Mouse (Mus musculus) MEL (cell line): Measurements from ENCODE around the gene Nav1. TPM values are rescaled to one million over a fixed set of nuclear protein-coding genes. Genes with fewer than 3 reads are reported as not detected.

Source experiments
- DNase-seq: peaks from one replicate; pipeline ENCODE4 v3.0.0; 2011; ENCODE audit warnings: low read depth, low spot score
- H3K27ac ChIP-seq: 2 replicates; pipeline ENCODE4 v1.5.1; 2012; ENCODE audit warnings: low read depth, mild to moderate bottlenecking, control low read depth, low read length, moderate library complexity; ENCODE audit not compliant: control insufficient read depth
- H3K27me3 ChIP-seq, 2 experiments: fragments of 150-350 bp in 1 of 2; sonication (generic) in 1 of 2; 2 replicates each; pipeline ENCODE4 v1.6.1; 2012; ENCODE audit warnings: low read length in 2 of 2, mild to moderate bottlenecking in 2 of 2, improper control_type of control experiment in 1 of 2, moderate library complexity in 1 of 2; ENCODE audit not compliant: insufficient read depth in 2 of 2, control insufficient read depth in 1 of 2
- H3K36me3 ChIP-seq, 2 experiments: 2 replicates each; pipeline ENCODE4 v1.6.1; 2012 to 2014; ENCODE audit warnings: low read length in 2 of 2, improper control_type of control experiment in 1 of 2, inconsistent platforms in 1 of 2, mild to moderate bottlenecking in 1 of 2; ENCODE audit not compliant: insufficient read depth in 2 of 2, control insufficient read depth in 1 of 2
- H3K4me1 ChIP-seq, 2 experiments: fragments of 150-350 bp in 1 of 2; sonication (generic) in 1 of 2; 2 replicates each; pipeline ENCODE4 v1.6.1; 2012; ENCODE audit warnings: low read length in 2 of 2, improper control_type of control experiment in 1 of 2, mild to moderate bottlenecking in 1 of 2; ENCODE audit not compliant: insufficient read depth in 2 of 2, control insufficient read depth in 1 of 2
- H3K4me3 ChIP-seq, 2 experiments: fragments of 150-350 bp in 1 of 2; sonication (generic) in 1 of 2; 2 replicates each; pipeline ENCODE4 v1.5.1; 2012; ENCODE audit warnings: low read depth in 2 of 2, low read length in 2 of 2, mild to moderate bottlenecking in 2 of 2, moderate library complexity in 2 of 2, control low read depth in 1 of 2, improper control_type of control experiment in 1 of 2; ENCODE audit not compliant: control insufficient read depth in 1 of 2, insufficient read depth in 1 of 2
- H3K79me2 ChIP-seq: 2 replicates; pipeline ENCODE4 v1.6.1; 2012; ENCODE audit warnings: mild to moderate bottlenecking, low read length, moderate library complexity; ENCODE audit not compliant: control insufficient read depth, poor library complexity, insufficient read depth
- H3K9ac ChIP-seq: 2 replicates; pipeline ENCODE4 v1.6.1; 2012; ENCODE audit warnings: low read depth, mild to moderate bottlenecking, control low read depth, low read length, moderate library complexity; ENCODE audit not compliant: control insufficient read depth, poor library complexity, severe bottlenecking
- H3K9me3 ChIP-seq: fragments of 150-350 bp; sonication (generic); replicated peaks from 2 replicates; pipeline ENCODE4 v1.6.1; 2012; ENCODE audit warnings: mild to moderate bottlenecking, low read length, improper control_type of control experiment, moderate library complexity; ENCODE audit not compliant: insufficient read depth
- BHLHE40 ChIP-seq: IDR thresholded peaks from 2 replicates; pipeline ENCODE4 v1.6.1; 2012; ENCODE audit warnings: low read depth, mild to moderate bottlenecking, inconsistent platforms, low read length, improper control_type of control experiment, borderline replicate concordance
- CHD1 ChIP-seq: IDR thresholded peaks from 2 replicates; pipeline ENCODE4 v1.6.1; 2012; ENCODE audit warnings: low read depth, mild to moderate bottlenecking, inconsistent platforms, low read length, improper control_type of control experiment
- CHD2 ChIP-seq: IDR thresholded peaks from 2 replicates; pipeline ENCODE4 v1.6.1; 2011; ENCODE audit warnings: low read length, improper control_type of control experiment
- CTCF ChIP-seq, 3 experiments: IDR thresholded peaks in 2 of 3; conservative IDR thresholded peaks in 1 of 3; 2 replicates each; pipeline ENCODE4 v1.5.1; 2011 to 2012; ENCODE audit warnings: low read length in 3 of 3, low read depth in 2 of 3, mild to moderate bottlenecking in 2 of 3, improper control_type of control experiment in 1 of 3, inconsistent platforms in 1 of 3, mixed read lengths in 1 of 3, moderate library complexity in 1 of 3; ENCODE audit not compliant: control insufficient read depth in 1 of 3, insufficient read depth in 1 of 3, poor library complexity in 1 of 3, severe bottlenecking in 1 of 3
- ELF1 ChIP-seq: IDR thresholded peaks from 2 replicates; pipeline ENCODE4 v1.6.1; 2014; ENCODE audit warnings: low read depth, mild to moderate bottlenecking, inconsistent platforms, low read length, improper control_type of control experiment, moderate library complexity
- EP300 ChIP-seq, 2 experiments: IDR thresholded peaks; 2 replicates each; pipeline ENCODE4 v1.6.1; 2011; ENCODE audit warnings: improper control_type of control experiment in 2 of 2, low read length in 2 of 2, low read depth in 1 of 2, mild to moderate bottlenecking in 1 of 2
- ETS1 ChIP-seq: IDR thresholded peaks from 2 replicates; pipeline ENCODE4 v1.6.1; 2012; ENCODE audit warnings: low read depth, mild to moderate bottlenecking, inconsistent platforms, low read length, improper control_type of control experiment, moderate library complexity
- GATA1 ChIP-seq: IDR thresholded peaks from 2 replicates; pipeline ENCODE4 v1.6.1; 2011; ENCODE audit warnings: low read depth, low read length, improper control_type of control experiment
- HCFC1 ChIP-seq: IDR thresholded peaks from 2 replicates; pipeline ENCODE4 v1.6.1; 2012; ENCODE audit warnings: low read depth, mild to moderate bottlenecking, inconsistent platforms, low read length, improper control_type of control experiment, moderate library complexity
- JUND ChIP-seq: IDR thresholded peaks from 2 replicates; pipeline ENCODE4 v1.6.1; 2011; ENCODE audit warnings: low read depth, mild to moderate bottlenecking, improper control_type of control experiment, low read length
- MAFK ChIP-seq: IDR thresholded peaks from 2 replicates; pipeline ENCODE4 v1.6.1; 2011; ENCODE audit warnings: low read depth, mild to moderate bottlenecking, low read length, improper control_type of control experiment, borderline replicate concordance
- MAZ ChIP-seq: IDR thresholded peaks from 2 replicates; pipeline ENCODE4 v1.6.1; 2012; ENCODE audit warnings: low read depth, mild to moderate bottlenecking, inconsistent platforms, low read length, improper control_type of control experiment
- MEF2A ChIP-seq: IDR thresholded peaks from 2 replicates; pipeline ENCODE4 v1.6.1; 2014; ENCODE audit warnings: low read depth, mild to moderate bottlenecking, inconsistent platforms, low read length, improper control_type of control experiment; ENCODE audit not compliant: poor library complexity, insufficient replicate concordance, severe bottlenecking; ENCODE audit errors: extremely low read depth
- MYB ChIP-seq: IDR thresholded peaks from 2 replicates; pipeline ENCODE4 v1.6.1; 2011; ENCODE audit warnings: mild to moderate bottlenecking, low read depth, low read length, improper control_type of control experiment
- POLR2AphosphoS5 ChIP-seq: IDR thresholded peaks from 2 replicates; pipeline ENCODE4 v1.6.1; 2012; ENCODE audit warnings: low read depth, borderline replicate concordance, mild to moderate bottlenecking, inconsistent platforms, low read length, moderate library complexity, mixed read lengths
- SIN3A ChIP-seq: IDR thresholded peaks from 2 replicates; pipeline ENCODE4 v1.6.1; 2012; ENCODE audit warnings: low read length, improper control_type of control experiment, inconsistent platforms
- TCF12 ChIP-seq: IDR thresholded peaks from 2 replicates; pipeline ENCODE4 v1.6.1; 2014; ENCODE audit warnings: low read depth, mild to moderate bottlenecking, inconsistent platforms, low read length, improper control_type of control experiment, moderate library complexity
- polyA plus RNA-seq, 2 experiments: library from polyadenylated mRNA; stranded (reverse) in 1 of 2; unstranded in 1 of 2; fragments of >175 nt in 1 of 2; fragments of >200 nt in 1 of 2; gene quantifications; 2 replicates each; pipeline versions ENCODE4 v1.2.1 to v1.2.4; 2012; ENCODE audit warnings: low replicate concordance in 2 of 2, low read depth in 1 of 2; ENCODE audit not compliant: insufficient read length in 2 of 2, insufficient read depth in 1 of 2, missing spikeins in 1 of 2
- total RNA-seq: library from RNA; depleted of rRNA; stranded (reverse); fragments of 300-350 nt; gene quantifications from 2 replicates; pipeline ENCODE4 v1.2.3, GENCODE M21; 2012

Gene Nav1
- total and polyA plus RNA-seq, 3 experiments: 0.89 to 9.6 TPM; not detected in 1

DNA sequence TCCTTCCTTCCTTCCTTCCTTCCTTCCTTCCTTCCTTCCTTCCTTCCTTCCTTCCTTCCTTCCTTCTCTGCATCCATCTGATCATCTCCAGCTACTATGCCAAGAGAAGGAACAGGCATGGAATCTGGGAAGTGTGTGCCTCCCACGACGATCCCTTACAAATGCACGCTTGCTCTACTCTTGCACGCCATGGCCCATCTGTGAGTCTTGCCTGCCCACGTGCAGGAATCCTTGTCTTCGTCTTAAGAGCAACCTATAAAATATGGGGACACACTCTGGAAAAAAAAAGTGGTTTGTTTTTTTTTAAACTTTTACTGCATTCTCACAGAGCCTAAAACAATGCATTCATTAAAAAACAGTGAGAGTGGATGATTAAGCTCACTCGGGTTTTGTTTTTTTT, 40.5 kb downstream of the Nav1 start:
- Histone ChIP-seq H3K27me3 (no peaks in the 10 kb centered on the region), H3K79me2 (no peaks in the 10 kb centered on the region), H3K36me3 (no peaks in the 10 kb centered on the region), H3K4me1 (no peaks in the 10 kb centered on the region), H3K4me3 (no peak overlapping the region), H3K27ac (no peak overlapping the region), H3K9ac (no peak overlapping the region), H3K9me3 (no peaks in the 10 kb centered on the region)
- DNase-seq: no peak
- TF ChIP-seq GATA1 (no peak), HCFC1 (no peak), SIN3A (no peak), POLR2AphosphoS5 (no peak)

DNA sequence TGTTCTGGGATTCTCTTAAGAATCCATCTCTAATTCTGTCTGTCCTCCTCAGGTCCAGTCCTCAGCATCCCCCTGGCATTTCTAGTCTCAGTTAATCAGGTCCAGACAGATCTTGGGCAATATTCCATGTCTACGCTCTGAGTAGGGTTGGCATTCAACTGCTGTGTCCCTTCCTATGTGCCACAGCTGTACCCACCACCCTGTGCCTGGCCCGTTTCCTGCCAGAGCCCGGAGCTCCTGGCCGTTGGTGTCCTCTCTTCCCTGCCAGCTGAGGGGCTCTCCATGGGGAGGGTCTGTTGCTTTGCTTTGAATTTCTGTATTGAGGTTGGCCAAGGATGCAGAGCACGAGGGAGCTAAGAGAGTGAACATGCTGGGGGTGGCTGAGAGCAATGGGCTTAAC, 41.3 kb downstream of the Nav1 start:
- no peaks in the 10 kb centered on the region for H3K36me3 ChIP-seq
- H3K79me2 ChIP-seq: no peaks in the 10 kb centered on the region
- TF ChIP-seq TCF12 (no peak), CHD2 (no peak), JUND (no peak), GATA1 (no peak), MEF2A (no peak), CHD1 (no peak), EP300 (IDR thresholded peaks at IDR 0.05; ENCODE audit: low read depth in 1 of 2, low read length in 2 of 2) (no peak)
- no peak overlapping the region for H3K4me3 ChIP-seq
- H3K9ac ChIP-seq: no peak overlapping the region
- no peak for DNase-seq
- no peaks in the 10 kb centered on the region for H3K9me3 ChIP-seq
- no peaks in the 10 kb centered on the region for H3K4me1 ChIP-seq
- H3K27me3 ChIP-seq: no peaks in the 10 kb centered on the region
- H3K27ac ChIP-seq: no peak overlapping the region

DNA sequence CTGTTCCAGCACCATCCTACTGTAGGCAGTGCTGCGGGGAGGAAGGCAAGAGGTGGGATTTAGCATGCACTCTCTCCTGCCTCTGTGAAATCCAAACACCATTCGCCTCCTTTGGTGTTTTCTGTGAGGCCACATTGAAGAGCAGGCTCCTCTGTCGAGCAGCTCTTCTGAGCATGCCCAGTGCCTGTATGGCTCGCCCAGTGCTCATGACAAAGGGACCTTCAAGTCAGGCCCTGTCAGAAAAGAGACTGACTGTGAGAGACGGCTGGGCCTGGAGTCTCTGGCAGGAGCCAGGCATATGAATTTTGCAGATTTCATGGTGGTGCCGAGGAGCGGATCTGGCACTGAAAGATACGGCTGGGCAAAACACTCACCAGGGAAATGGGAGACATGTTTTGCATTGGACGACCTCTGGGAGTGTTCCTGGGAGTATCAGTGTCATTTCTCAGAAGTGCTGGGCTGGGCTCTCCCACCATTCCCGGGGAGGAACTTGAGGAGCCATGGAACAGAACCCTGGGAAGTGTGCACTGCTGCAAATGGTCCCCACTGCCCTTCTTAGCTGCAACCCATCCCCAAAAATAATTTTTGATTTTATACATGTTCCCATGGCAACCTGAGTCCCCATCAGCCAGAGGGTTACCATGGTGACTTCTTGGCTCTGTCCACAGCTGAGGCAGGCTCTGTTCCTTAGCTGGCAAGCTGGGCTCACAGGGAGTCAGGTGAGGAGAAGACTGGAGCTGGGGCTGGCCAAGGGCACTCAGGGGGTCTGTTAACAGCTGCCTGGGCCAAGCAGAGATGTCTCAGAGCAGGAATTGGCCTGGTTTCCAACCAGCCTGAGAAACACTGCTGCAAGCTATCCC, 42.2 kb downstream of the Nav1 start:
- H3K27me3 ChIP-seq: no peaks in the 10 kb centered on the region
- TF ChIP-seq MYB (no peak), CHD2 (no peak), CTCF (IDR thresholded peaks at IDR 0.05 in 2 of 3, conservative IDR thresholded peaks at IDR 0.05 in 1 of 3; ENCODE audit: control insufficient read depth in 1 of 3, insufficient read depth in 1 of 3, low read depth in 2 of 3, low read length in 3 of 3, poor library complexity in 1 of 3, severe bottlenecking in 1 of 3) (no peak), ETS1 (no peak), BHLHE40 (no peak), MAZ (no peak), TCF12 (no peak), MAFK (no peak), ELF1 (no peak)
- no peaks in the 10 kb centered on the region for H3K4me1 ChIP-seq
- no peak overlapping the region for H3K4me3 ChIP-seq
- no peaks in the 10 kb centered on the region for H3K79me2 ChIP-seq
- no peaks in the 10 kb centered on the region for H3K36me3 ChIP-seq
- no peak overlapping the region for H3K9ac ChIP-seq
- H3K27ac ChIP-seq: no peak overlapping the region
- no peaks in the 10 kb centered on the region for H3K9me3 ChIP-seq
- no peak for DNase-seq
